ENCODE assay signal across 9 mouse cellular contexts in the genomic region with DNA sequence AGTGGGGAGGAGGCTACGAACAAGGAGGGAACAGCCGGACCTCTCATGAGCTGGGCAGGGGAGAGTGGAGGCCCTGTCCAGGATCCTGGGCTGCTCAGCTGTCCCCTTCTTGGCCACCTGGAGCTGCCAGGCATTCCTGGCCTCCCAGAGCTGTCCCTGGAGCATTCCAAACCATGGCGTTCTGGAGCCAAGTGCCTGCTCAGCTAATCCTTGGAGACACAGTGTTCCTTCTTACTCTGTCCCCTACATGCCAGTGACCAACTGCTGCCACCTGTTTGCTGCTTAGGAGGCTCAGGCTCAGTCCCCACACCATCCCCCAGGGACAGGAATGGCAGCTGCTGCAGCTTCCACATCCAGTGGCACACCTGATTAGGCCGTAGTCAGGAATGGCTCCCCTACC. TPM values are rescaled to one million over a fixed set of nuclear protein-coding genes. Genes with fewer than 3 reads are reported as not detected.
DNase-seq lines count a peak whose midpoint lies in the region; ATAC-seq and TF ChIP-seq lines count a peak whose summit lies in the region.
"Had no signal": no experiment of that assay in that cellular context is flagged by ENCODE, and none has a peak within 500 bp of the region (broad histone marks: within the 10 kb centered on the region; RNA-seq: fewer than 3 reads in every experiment).

No protein-coding gene starts in this region.

- ATAC-seq in liver, embryonic 11.5 days (replicated peaks; ENCODE audit: low FRiP score): no peak
- no peak; the same call in 1 of the 2 replicates for ATAC-seq in granulocyte monocyte progenitor cell, adult 5-6 weeks (replicated peaks; ENCODE audit: poor library complexity, severe bottlenecking)

- no peak overlapping the region for H3K27ac ChIP-seq in liver, adult 2 months (replicated peaks; ENCODE audit: insufficient read depth, low read depth, low read length)
- no peak overlapping the region for H3K27ac ChIP-seq in liver, embryonic 11.5 days (ENCODE audit: low read depth, low read length)
- peak overlapping the region; percentile 79 for H3K27ac ChIP-seq in heart, embryonic 10.5 days

- no peaks in the 10 kb centered on the region for H3K27me3 ChIP-seq in liver, adult 2 months (ENCODE audit: control insufficient read depth, insufficient read depth, low read length)
- peaks cover 6% of the 10 kb centered on the region; the same call in 1 of the 2 replicates for H3K27me3 ChIP-seq in liver, embryonic 11.5 days (replicated peaks; ENCODE audit: control insufficient read depth, insufficient read depth, low read length)
- H3K27me3 ChIP-seq in heart, embryonic 10.5 days (ENCODE audit: insufficient read depth, poor library complexity, severe bottlenecking): peaks cover 13% of the 10 kb centered on the region; the same call in 1 of the 2 replicates

- H3K36me3 ChIP-seq in liver, adult 2 months (ENCODE audit: control insufficient read depth, insufficient read depth, low read length): no peaks in the 10 kb centered on the region
- H3K36me3 ChIP-seq in liver, embryonic 11.5 days (ENCODE audit: control insufficient read depth, insufficient read depth, low read length): no peaks in the 10 kb centered on the region
- no peaks in the 10 kb centered on the region for H3K36me3 ChIP-seq in heart, embryonic 10.5 days

- H3K9ac ChIP-seq in liver, adult 2 months (ENCODE audit: low read depth, low read length): no peak overlapping the region
- no peak overlapping the region for H3K9ac ChIP-seq in liver, embryonic 11.5 days (ENCODE audit: low read depth, low read length)

- no peak for TF ChIP-seq POLR2A in liver, adult 2 months (IDR thresholded peaks at IDR 0.05; ENCODE audit: extremely low read depth, insufficient read depth, low read length)

- no peak overlapping the region for H3K4me2 ChIP-seq in liver, embryonic 11.5 days

- 77% methylated on average over 4 of the region's 4 CpGs for WGBS in liver, adult 2 months
- 60% methylated on average over 4 of the region's 4 CpGs for WGBS in liver, embryonic 11.5 days
- 24% methylated on average over 4 of the region's 4 CpGs for WGBS in heart, embryonic 10.5 days

- TF ChIP-seq CTCF in liver, adult 2 months (IDR thresholded peaks at IDR 0.05; ENCODE audit: low read depth, low read length): 0 out of 2 replicates have a peak, but pooled peaks have one; percentile 0

- H3K9me3 ChIP-seq in liver, embryonic 11.5 days (ENCODE audit: control insufficient read depth, low read length): no peaks in the 10 kb centered on the region
- no peaks in the 10 kb centered on the region for H3K9me3 ChIP-seq in heart, embryonic 10.5 days

- H3K79me2 ChIP-seq in liver, adult 2 months (ENCODE audit: control insufficient read depth, insufficient read depth, low read length): no peaks in the 10 kb centered on the region

- H3K4me3 ChIP-seq in liver, adult 2 months (ENCODE audit: insufficient read depth, low read depth, low read length): peak overlapping the region; percentile 1; the same call in 1 of the 2 replicates
- no peak overlapping the region for H3K4me3 ChIP-seq in liver, embryonic 11.5 days (ENCODE audit: low read depth, low read length)
- no peak overlapping the region for H3K4me3 ChIP-seq in heart, embryonic 10.5 days

- no peaks in the 10 kb centered on the region for H3K4me1 ChIP-seq in liver, adult 2 months (ENCODE audit: control insufficient read depth, insufficient read depth, low read length)
- peaks cover 13% of the 10 kb centered on the region for H3K4me1 ChIP-seq in liver, embryonic 11.5 days (replicated peaks; ENCODE audit: control insufficient read depth, insufficient read depth, low read length)
- H3K4me1 ChIP-seq in heart, embryonic 10.5 days: peaks cover 59% of the 10 kb centered on the region

- no peak for DNase-seq in liver, adult 2 months (ENCODE audit: extremely low read depth, low read depth, low spot score)
- no peak for DNase-seq in liver, embryonic 11.5 days (ENCODE audit: low spot score)
- peak; percentile 87 for DNase-seq in cerebellum, adult 9-11 months
- DNase-seq in heart, embryonic 10.5 days (ENCODE audit: low spot score): no peak
- DNase-seq in lung, postnatal 14 days: peak; percentile 36
- DNase-seq in right cerebral cortex, adult 18-20 months: no peak
- DNase-seq in thymus, postnatal 36 days: no peak

RNA-seq across cellular contexts. Expression of gene Mybph, which starts 2.7 kb away (rescaled TPM):
- total RNA-seq in liver, adult 2 months (2014; rRNA removed): not detected in 2 replicates
- not detected in 2 replicates for polyA plus RNA-seq in liver, adult 2 months (2012; rRNA removed)
- 0.36 and 0.71 TPM in 2 replicates for polyA plus RNA-seq in liver, embryonic 11.5 days (2014; fragmentation: Nextera tagmentation; extraction: Ambion mirVana)
- polyA plus RNA-seq in heart, embryonic 10.5 days (2016; fragmentation: Nextera tagmentation; extraction: Ambion mirVana): 0.33 and 0.43 TPM in 2 replicates
- not detected in 2 replicates for total RNA-seq in granulocyte monocyte progenitor cell, adult 5-6 weeks (2014; fragmentation: Nextera tagmentation)
- not detected in 2 replicates for total RNA-seq in granulocyte monocyte progenitor cell, adult 5-6 weeks (2017)
- total RNA-seq: neutrophil, adult 5-6 weeks had no signal

RNA-seq across cellular contexts. Expression of gene Chil1, which starts 14.0 kb away (rescaled TPM):
- 0.09 and 0.27 TPM in 2 replicates for total RNA-seq in liver, adult 2 months (2014; rRNA removed)
- 0.30 and 0.34 TPM in 2 replicates for polyA plus RNA-seq in liver, adult 2 months (2012; rRNA removed)
- 0.41 and 0.49 TPM in 2 replicates for polyA plus RNA-seq in liver, embryonic 11.5 days (2014; fragmentation: Nextera tagmentation; extraction: Ambion mirVana)
- 0.87 and 1.1 TPM in 2 replicates for polyA plus RNA-seq in heart, embryonic 10.5 days (2016; fragmentation: Nextera tagmentation; extraction: Ambion mirVana)
- total RNA-seq in granulocyte monocyte progenitor cell, adult 5-6 weeks (2014; fragmentation: Nextera tagmentation): not detected in 2 replicates
- total RNA-seq in granulocyte monocyte progenitor cell, adult 5-6 weeks (2017): 4.7 and 6.3 TPM in 2 replicates

RNA-seq across cellular contexts. Expression of gene Adora1, which starts 39.3 kb away (rescaled TPM):
- 3.2 and 6.6 TPM in 2 replicates for total RNA-seq in liver, adult 2 months (2014; rRNA removed)
- 17.0 and 27.2 TPM in 2 replicates for polyA plus RNA-seq in liver, adult 2 months (2012; rRNA removed)
- polyA plus RNA-seq in liver, embryonic 11.5 days (2014; fragmentation: Nextera tagmentation; extraction: Ambion mirVana): 0.21 and 0.29 TPM in 2 replicates
- 8.0 and 8.1 TPM in 2 replicates for polyA plus RNA-seq in heart, embryonic 10.5 days (2016; fragmentation: Nextera tagmentation; extraction: Ambion mirVana)
- total RNA-seq in granulocyte monocyte progenitor cell, adult 5-6 weeks (2014; fragmentation: Nextera tagmentation): not detected in 2 replicates
- total RNA-seq in granulocyte monocyte progenitor cell, adult 5-6 weeks (2017): not detected in 2 replicates
- total RNA-seq: neutrophil, adult 5-6 weeks had no signal

Comparison
In these comparisons a context has a peak if more than half of its experiments do, and no peak if none do; other contexts are left out.
1. DNase-seq: peak in cerebellum, adult 9-11 months (single experiment) and lung, postnatal 14 days (single experiment); none in liver, adult 2 months (single experiment), liver, embryonic 11.5 days (single experiment), heart, embryonic 10.5 days (single experiment), right cerebral cortex, adult 18-20 months (single experiment) and thymus, postnatal 36 days (0 of 2).